Mouse (Mus musculus) right cerebral cortex, postnatal 14 days (tissue): ENCODE data around the gene Mep1a.
A peak's percentile ranks its signal among the peaks of the same experiment; 100 is the strongest.

Experiments
- DNase-seq: peaks from one replicate; pipeline ENCODE4 v3.0.0; 2022

Mep1a gene

GRCm38 (mm10) chr17:43474775-43475174 lies 27.8 kb downstream of the Mep1a start:
- DNase-seq, result no peak

GRCm38 (mm10) chr17:43472558-43472957 lies 30.1 kb downstream of the Mep1a start:
- DNase-seq, result no peak

GRCm38 (mm10) chr17:43470039-43470438 lies 32.6 kb downstream of the Mep1a start:
- no peak for DNase-seq

- peak; percentile 77 for DNase-seq
Observed at GRCm38 (mm10) chr17:43460245-43461181, 42.1 kb downstream of the Mep1a start.

- no peak for DNase-seq
Observed at GRCm38 (mm10) chr17:43459737-43460230, 42.8 kb downstream of the Mep1a start.

- peak; percentile 80 for DNase-seq
Observed at GRCm38 (mm10) chr17:43458598-43458997, 44.0 kb downstream of the Mep1a start.

- DNase-seq, result no peak
Observed at GRCm38 (mm10) chr17:43451216-43451615, 51.4 kb downstream of the Mep1a start.

GRCm38 (mm10) chr17:43434485-43434884 lies 68.1 kb downstream of the Mep1a start:
- no peak for DNase-seq

GRCm38 (mm10) chr17:43431692-43432091 lies 70.9 kb downstream of the Mep1a start:
- DNase-seq, result no peak
